Mouse (Mus musculus): ENCODE data around the gene Sun2. TPM values are rescaled to one million over a fixed set of nuclear protein-coding genes. Genes with fewer than 3 reads are reported as not detected.

Sun2 gene
- polyA plus RNA-seq, 2 experiments: 1.6 to 7.0 TPM

DNA sequence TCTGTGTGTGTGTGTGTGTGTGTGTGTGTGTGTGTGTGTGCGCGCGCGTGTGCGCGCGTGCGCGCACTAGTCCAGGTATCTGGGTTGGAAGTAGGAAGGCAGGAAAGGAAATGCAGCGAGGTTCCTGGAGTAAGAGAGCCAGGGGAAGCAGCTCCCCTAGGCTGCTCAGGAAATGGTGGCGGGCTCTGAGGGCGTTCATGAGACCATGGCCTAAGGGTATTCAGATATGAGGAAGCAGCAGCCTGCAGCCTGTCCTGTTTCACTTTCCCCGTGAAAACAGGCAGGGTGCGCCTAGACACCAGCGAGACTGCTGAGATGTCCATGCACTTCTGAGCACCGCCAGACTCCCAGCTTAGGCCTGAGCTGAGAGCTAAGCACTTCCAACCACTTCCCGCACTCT, 9.4 kb upstream of the Sun2 start:
- no peak for DNase-seq (ENCODE audit: low read depth in 3 of 3, low spot score in 3 of 3)
- H3K9ac ChIP-seq (replicated peaks): no peak overlapping the region
- no peaks in the 10 kb centered on the region for H3K9me3 ChIP-seq (ENCODE audit: control insufficient read depth, low read length)
- no peaks in the 10 kb centered on the region for H3K27me3 ChIP-seq (ENCODE audit: control insufficient read depth, insufficient read depth, low read length)
- TF ChIP-seq EP300 (IDR thresholded peaks at IDR 0.05; ENCODE audit: low read depth) (no peak), CTCF (IDR thresholded peaks at IDR 0.05; ENCODE audit: low read depth) (no peak)
- H3K4me1 ChIP-seq (replicated peaks; ENCODE audit: control insufficient read depth in 2 of 2, insufficient read depth in 2 of 2, low read length in 1 of 2): 0 out of 4 replicates have a peak, but pooled peaks cover 0 to 3% of the 10 kb centered on the region in 2 experiments
- ATAC-seq (ENCODE audit: insufficient read depth): no peak
- WGBS (ENCODE audit: insufficient replicate concordance): 61% methylated on average over 17 of the region's 17 CpGs
- no peak overlapping the region for H3K4me2 ChIP-seq (ENCODE audit: low read depth)
- no peak overlapping the region for H3K27ac ChIP-seq
- H3K36me3 ChIP-seq (replicated peaks; ENCODE audit: control insufficient read depth, insufficient read depth, low read depth): no peaks in the 10 kb centered on the region
- no peak overlapping the region for H3K4me3 ChIP-seq (ENCODE audit: insufficient read depth in 1 of 2, low read depth in 2 of 2, low read length in 2 of 2)

DNA sequence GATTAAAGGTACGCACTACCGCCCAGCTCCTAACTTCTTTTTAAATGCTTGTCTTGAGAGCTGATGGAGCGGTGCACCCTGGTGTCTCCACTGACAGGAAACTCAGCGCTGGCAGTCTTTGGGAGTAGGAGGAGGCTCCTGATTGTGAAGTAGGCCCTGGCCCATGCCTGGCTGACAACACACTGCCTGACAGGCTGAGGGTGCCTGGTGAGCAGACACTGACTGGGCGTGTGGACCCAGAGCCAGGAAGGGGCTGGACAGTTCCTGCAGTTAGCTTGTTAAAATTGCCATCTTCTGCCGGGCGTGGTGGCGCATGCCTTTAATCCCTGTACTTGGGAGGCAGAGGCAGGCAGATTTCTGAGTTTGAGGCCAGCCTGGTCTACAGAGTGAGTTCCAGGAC, 7.9 kb upstream of the Sun2 start:
- no peaks in the 10 kb centered on the region for H3K27me3 ChIP-seq (ENCODE audit: control insufficient read depth, insufficient read depth, low read length)
- no peaks in the 10 kb centered on the region for H3K9me3 ChIP-seq (ENCODE audit: control insufficient read depth, low read length)
- DNase-seq (ENCODE audit: low read depth in 3 of 3, low spot score in 3 of 3): no peak
- 69% methylated on average over 8 of the region's 8 CpGs for WGBS (ENCODE audit: insufficient replicate concordance)
- H3K9ac ChIP-seq (replicated peaks): no peak overlapping the region
- TF ChIP-seq CTCF (IDR thresholded peaks at IDR 0.05; ENCODE audit: low read depth) (no peak), EP300 (IDR thresholded peaks at IDR 0.05; ENCODE audit: low read depth) (no peak)
- no peak overlapping the region for H3K4me3 ChIP-seq (ENCODE audit: insufficient read depth in 1 of 2, low read depth in 2 of 2, low read length in 2 of 2)
- no peak overlapping the region for H3K27ac ChIP-seq
- H3K4me2 ChIP-seq (ENCODE audit: low read depth): no peak overlapping the region
- H3K36me3 ChIP-seq (replicated peaks; ENCODE audit: control insufficient read depth, insufficient read depth, low read depth): no peaks in the 10 kb centered on the region
- ATAC-seq (ENCODE audit: insufficient read depth): no peak
- H3K4me1 ChIP-seq (replicated peaks; ENCODE audit: control insufficient read depth in 2 of 2, insufficient read depth in 2 of 2, low read length in 1 of 2): no peaks in the 10 kb centered on the region

DNA sequence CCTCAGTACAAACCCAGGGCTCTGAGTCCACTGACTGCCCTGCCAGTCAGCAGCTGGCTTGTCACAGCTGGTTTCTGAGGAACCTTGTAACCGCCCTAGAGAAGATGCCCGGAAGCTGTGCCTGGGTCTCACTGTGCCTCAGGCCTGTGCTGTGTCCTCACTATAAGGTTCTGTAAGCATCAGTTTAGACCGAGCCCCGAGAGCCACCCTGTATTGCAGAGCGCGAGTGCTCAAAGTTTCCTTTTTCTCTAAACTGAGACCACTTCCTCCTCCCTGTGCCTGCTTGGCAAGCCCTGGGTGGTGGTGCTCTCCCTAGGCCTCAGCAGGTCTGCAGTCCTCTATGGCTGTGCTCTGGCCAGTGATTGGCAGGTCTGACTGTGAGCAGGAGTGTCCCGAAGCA, 6.8 kb upstream of the Sun2 start:
- Histone ChIP-seq H3K27ac (no peak overlapping the region), H3K4me1 (replicated peaks; ENCODE audit: control insufficient read depth in 2 of 2, insufficient read depth in 2 of 2, low read length in 1 of 2) (no peaks in the 10 kb centered on the region), H3K36me3 (replicated peaks; ENCODE audit: control insufficient read depth, insufficient read depth, low read depth) (no peaks in the 10 kb centered on the region), H3K9ac (replicated peaks) (no peak overlapping the region), H3K9me3 (ENCODE audit: control insufficient read depth, low read length) (no peaks in the 10 kb centered on the region), H3K4me3 (ENCODE audit: insufficient read depth in 1 of 2, low read depth in 2 of 2, low read length in 2 of 2) (no peak overlapping the region), H3K27me3 (ENCODE audit: control insufficient read depth, insufficient read depth, low read length) (no peaks in the 10 kb centered on the region), H3K4me2 (ENCODE audit: low read depth) (no peak overlapping the region)
- WGBS (ENCODE audit: insufficient replicate concordance): 48% methylated on average over 7 of the region's 7 CpGs
- no peak for ATAC-seq (ENCODE audit: insufficient read depth)
- DNase-seq (ENCODE audit: low read depth in 3 of 3, low spot score in 3 of 3): no peak
- no peak for TF ChIP-seq CTCF (IDR thresholded peaks at IDR 0.05; ENCODE audit: low read depth)
- TF ChIP-seq EP300 (IDR thresholded peaks at IDR 0.05; ENCODE audit: low read depth): no peak

DNA sequence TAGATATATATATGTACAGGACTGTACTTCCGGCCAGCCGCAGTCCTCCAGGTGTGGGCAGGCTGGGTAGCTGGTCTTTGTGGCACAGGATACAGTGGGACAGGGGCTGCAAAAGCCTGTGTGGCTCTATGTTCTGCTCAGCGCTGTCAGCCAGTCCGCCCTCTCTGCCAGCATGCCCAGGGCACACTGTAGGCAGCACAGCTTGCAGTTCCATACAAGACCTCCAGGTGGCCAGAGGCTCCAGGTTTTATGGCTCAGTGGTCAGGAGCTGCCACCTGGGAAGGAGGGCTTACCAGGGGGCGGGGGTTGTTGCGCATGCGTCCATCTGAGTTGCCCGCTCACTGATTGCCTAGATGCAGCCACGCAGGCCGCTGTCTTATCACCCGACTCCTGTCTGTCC, 5.7 kb upstream of the Sun2 start:
- no peak overlapping the region for H3K4me2 ChIP-seq (ENCODE audit: low read depth)
- H3K27ac ChIP-seq: no peak overlapping the region
- peak; percentile 85 for TF ChIP-seq CTCF (IDR thresholded peaks at IDR 0.05; ENCODE audit: low read depth)
- TF ChIP-seq EP300 (IDR thresholded peaks at IDR 0.05; ENCODE audit: low read depth): no peak
- H3K4me1 ChIP-seq (replicated peaks; ENCODE audit: control insufficient read depth in 2 of 2, insufficient read depth in 2 of 2, low read length in 1 of 2): peaks cover 2% of the 10 kb centered on the region in 2 experiments; a peak in 3 of 4 replicates
- no peak overlapping the region for H3K4me3 ChIP-seq (ENCODE audit: insufficient read depth in 1 of 2, low read depth in 2 of 2, low read length in 2 of 2)
- DNase-seq (ENCODE audit: low read depth in 3 of 3, low spot score in 3 of 3) (no peak), ATAC-seq (ENCODE audit: insufficient read depth) (no peak)
- no peak overlapping the region for H3K9ac ChIP-seq (replicated peaks)
- WGBS (ENCODE audit: insufficient replicate concordance): 61% methylated on average over 11 of the region's 11 CpGs
- H3K9me3 ChIP-seq (ENCODE audit: control insufficient read depth, low read length): no peaks in the 10 kb centered on the region
- no peaks in the 10 kb centered on the region for H3K36me3 ChIP-seq (replicated peaks; ENCODE audit: control insufficient read depth, insufficient read depth, low read depth)
- no peaks in the 10 kb centered on the region for H3K27me3 ChIP-seq (ENCODE audit: control insufficient read depth, insufficient read depth, low read length)

DNA sequence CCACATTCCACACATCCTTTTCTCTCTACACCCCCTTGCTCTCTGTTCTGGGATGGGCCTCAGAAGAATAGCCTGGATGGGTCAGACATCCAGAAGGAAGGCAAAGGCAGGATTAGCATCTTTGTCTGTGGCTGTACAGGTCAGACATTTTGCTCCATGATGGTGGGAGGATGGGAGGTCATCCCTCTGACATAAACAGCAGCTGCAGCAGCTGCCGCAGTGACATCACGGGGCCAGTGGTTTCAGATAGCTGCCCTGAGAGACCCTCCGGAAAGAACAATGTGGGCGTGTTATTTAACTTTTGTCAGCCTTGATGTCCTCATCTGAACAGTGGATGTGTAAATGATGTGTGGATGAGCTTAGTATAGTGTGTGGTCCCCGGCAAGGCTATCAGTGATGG, 3.5 kb upstream of the Sun2 start:
- Histone ChIP-seq H3K4me1 (replicated peaks; ENCODE audit: control insufficient read depth in 2 of 2, insufficient read depth in 2 of 2, low read length in 1 of 2) (peaks cover 12% of the 10 kb centered on the region in 2 experiments), H3K36me3 (replicated peaks; ENCODE audit: control insufficient read depth, insufficient read depth, low read depth) (no peaks in the 10 kb centered on the region), H3K4me2 (ENCODE audit: low read depth) (no peak overlapping the region), H3K9me3 (ENCODE audit: control insufficient read depth, low read length) (no peaks in the 10 kb centered on the region), H3K27me3 (ENCODE audit: control insufficient read depth, insufficient read depth, low read length) (no peaks in the 10 kb centered on the region), H3K4me3 (ENCODE audit: insufficient read depth in 1 of 2, low read depth in 2 of 2, low read length in 2 of 2) (no peak overlapping the region), H3K9ac (replicated peaks) (no peak overlapping the region), H3K27ac (no peak overlapping the region)
- TF ChIP-seq EP300 (IDR thresholded peaks at IDR 0.05; ENCODE audit: low read depth): no peak
- no peak for TF ChIP-seq CTCF (IDR thresholded peaks at IDR 0.05; ENCODE audit: low read depth)
- ATAC-seq (ENCODE audit: insufficient read depth) (no peak), DNase-seq (ENCODE audit: low read depth in 3 of 3, low spot score in 3 of 3) (no peak)
- WGBS (ENCODE audit: insufficient replicate concordance): 73% methylated on average over 5 of the region's 5 CpGs
